Mouse (Mus musculus) layer of hippocampus, adult 11-12 months (tissue): ENCODE measurements around the gene Apoo.
A peak's percentile ranks its signal among the peaks of the same experiment; 100 is the strongest.
"Not testable (repeated sequence)": the region's sequence is repeated elsewhere in the genome, so short reads cannot be mapped to it uniquely, and the experiment has no call there.

Source experiments
- DNase-seq: peaks from one replicate; pipeline ENCODE4 v3.0.0; 2022; ENCODE audit warnings: low spot score

Gene Apoo

DNA sequence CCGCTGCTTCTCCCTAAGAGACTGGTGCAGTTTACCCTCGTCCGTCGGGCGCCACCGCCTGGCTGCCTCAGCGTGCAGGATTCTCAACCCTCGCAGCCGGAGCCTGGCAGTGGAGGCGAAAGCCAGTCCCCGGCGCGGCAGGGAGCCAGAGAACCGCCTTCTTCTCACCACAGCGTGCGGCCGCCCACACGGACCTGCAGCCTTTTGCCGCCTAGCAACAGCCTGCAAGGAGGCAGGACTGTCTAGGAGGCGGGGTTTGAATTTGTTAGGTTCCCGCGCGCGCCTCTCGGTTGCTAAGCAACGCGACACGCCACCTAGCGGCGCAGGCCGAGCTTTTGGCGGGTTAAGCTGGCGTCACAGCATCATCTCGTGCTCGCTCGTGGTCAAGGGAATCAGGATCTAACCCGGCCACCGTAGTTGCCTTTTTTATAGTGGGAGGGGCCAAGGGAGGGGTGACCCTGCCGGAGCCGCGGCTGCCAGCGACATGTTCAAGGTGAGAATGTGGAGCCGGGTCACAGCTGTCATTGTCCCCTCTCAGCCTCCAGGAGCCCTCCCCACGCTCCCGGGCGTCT lies at the start of gene Apoo, which contains the start of gene Fam90a1b:
Apoo (plus strand) TSS at position 448 of the 572 bp plus-strand sequence.
Fam90a1b (minus strand) TSS at position 108 of the 572 bp plus-strand sequence.
- peak; percentile 95 for DNase-seq

DNA sequence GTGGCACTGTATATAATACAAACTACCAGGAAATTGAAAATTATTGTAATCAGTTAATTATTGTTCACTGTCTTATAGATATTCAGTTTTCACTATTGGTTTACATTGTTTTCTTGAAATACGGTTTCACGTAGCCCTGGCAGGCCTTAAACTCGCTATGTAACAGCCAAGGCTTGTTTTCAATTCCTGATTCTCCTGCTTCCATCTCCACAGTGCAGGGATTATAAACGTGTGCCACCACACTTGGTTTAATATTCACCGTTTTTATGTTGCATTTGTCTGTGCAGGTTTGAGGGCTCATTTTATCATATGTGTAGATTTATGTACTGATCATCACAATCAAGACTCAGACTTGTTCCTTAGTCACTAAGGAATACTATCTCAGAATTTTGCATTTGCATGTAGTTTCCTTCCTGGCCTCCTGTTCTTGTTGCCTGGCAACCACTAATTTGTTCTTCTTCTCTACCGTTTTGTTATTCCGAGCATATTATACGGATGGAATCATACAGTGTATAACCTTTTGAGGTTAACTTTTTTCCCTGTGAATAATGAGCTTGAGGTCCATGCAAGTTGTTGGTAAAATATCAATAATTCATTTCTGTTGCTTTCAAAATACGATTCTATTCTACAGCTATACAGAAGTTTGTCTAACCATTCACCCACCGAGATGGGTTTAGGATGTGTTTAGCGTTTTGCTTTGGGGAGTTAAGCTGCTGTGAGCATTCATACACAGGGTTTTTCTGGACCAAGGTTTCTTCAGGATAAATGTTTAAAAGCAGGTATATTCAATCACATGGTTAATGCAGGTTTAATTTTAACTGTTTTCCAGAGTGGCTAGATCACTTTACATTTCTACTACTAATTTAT lies 45.6 kb upstream of the Apoo start:
- DNase-seq, result no peak

DNA sequence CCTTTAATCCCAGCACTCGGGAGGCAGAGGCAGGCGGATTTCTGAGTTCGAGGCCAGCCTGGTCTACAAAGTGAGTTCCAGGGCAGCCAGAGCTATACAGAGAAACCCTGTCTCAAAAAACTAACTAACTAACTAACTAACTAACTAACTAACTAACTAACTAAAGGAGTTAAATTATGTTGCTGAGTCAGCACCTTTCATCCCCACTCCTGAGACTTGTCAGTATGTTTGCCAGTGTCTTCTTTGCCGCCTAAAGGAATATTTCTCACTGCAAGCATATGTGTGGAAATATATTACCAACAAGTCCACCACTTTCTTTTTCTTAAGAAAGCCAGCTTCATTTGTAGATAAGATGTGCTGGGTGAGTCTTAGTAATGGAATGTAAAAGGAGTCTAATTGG lies 23.3 kb upstream of the Apoo start:
- DNase-seq, result not testable (repeated sequence)

DNA sequence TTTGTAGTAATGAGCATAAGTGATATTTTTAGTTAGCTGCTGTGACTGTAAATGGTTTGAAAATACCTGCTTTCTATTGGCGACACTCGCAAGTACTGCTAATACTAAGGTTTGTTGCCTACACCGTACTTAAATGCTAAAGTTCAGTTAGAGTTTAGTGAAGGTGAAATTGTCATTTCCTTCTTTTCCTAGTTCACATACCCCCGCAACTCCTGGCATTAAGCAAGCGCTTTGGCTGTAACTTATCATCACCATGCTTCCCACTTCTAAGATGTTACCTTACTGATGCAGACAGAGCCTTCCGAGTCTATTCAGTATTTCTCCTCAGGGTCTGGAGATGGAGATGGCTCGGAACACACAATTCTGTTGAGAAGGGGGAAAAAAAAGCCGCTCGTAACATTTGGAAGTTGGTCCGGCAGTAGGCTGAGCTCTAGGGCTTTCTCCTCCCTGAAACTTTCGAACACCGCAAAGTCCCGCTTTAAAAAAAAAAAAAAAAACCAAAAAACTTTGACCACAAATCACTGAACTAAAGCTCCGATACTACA lies 1.5 kb upstream of the Apoo start:
- no peak for DNase-seq

DNA sequence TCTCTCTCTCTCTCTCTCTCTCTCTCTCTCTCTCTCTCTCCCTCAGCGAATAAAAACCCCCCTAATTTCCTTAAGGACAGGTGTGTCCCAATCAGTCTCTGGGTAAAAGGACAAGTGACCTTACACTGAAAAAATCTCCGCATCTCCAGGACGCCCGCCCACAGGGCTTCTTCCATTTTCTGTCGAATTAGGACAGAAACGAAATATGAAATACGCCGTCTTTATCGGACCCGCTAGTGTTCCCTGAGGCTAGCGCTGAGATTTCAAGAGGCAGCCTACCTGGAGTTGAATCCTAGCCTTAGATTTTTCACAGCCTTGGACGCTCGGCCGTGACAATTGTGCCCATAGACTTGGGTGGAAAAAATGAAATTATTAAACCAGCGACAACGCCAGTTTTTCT lies 888 bp upstream of the Apoo start:
- peak; percentile 7 for DNase-seq

DNA sequence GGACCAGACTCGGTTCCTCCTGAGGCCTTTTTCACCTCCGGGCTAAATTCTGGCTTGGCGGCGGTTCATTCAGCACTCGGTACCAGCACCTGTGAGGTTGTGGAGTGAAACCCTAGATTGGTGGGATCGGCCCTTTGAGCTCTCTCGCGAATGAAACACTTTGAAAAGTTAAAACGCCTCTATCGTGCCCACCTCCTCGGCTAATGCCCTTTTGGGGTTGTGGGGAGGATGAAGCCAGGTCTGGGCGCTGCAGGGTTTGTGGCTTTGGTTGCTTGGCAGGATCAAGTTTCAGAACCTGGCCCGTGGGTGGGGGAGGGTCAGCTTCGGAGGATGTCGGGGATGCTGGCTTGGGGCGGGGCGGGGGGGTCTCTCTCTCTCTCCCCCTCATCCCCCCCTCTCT lies 331 bp downstream of the Apoo start:
- DNase-seq, result no peak

DNA sequence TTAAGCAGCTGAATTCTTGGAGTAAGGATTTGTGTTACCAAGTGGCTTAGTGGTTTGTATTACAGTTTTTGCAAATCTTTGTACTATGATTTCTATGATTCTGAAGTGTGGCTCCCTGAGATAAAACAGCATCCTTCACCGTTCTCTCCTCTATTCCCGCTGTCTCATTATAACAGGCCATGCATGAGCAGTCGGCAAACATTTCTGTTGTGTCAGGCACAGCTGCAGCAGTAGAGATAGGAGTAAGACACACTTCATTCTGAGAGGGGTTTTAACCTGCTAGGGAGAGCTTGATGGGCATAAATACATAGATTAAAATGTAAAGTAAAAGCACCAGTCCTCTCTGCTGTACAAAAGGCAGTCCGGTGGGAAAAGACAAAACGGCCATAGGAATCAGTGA lies 11.8 kb downstream of the Apoo start:
- DNase-seq, result no peak

DNA sequence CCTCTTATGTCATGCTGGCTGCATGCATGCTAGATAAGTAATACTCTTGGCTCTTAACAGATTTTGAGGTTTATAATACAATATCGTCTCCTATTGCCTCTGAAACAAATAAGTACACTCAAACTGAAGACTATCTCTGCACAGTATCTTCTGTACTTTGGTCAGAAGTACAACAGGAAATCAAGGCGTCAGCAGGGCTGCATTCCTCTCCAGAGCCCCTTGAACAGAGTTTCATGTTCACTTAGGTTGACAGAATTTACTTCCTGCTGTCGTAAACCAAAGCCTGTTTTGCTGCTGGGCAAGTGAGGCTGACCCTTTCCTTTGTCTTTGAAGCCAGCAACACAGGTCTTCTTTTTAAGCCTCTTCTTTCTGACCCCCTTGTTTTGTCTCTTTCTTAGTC lies 42.1 kb downstream of the Apoo start:
- no peak for DNase-seq

DNA sequence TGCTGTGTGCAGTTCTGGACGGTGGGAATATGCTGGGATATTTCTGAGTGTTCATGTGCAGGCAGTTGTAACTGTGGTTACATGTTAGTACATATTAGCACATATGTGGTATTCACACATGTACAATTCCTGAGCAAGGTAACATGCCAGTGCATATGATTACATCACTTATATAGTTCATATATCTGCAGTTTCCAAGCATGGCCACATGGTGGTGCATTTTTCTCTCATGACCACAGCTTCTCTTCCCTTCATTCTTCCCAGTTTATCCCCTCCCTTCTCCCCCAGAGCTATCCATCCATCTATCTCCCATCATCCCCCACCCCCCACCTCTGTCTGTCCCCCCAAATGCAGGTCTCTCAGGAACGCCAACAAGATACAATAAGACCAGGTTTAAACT lies 53.3 kb downstream of the Apoo start:
- DNase-seq, result no peak

DNA sequence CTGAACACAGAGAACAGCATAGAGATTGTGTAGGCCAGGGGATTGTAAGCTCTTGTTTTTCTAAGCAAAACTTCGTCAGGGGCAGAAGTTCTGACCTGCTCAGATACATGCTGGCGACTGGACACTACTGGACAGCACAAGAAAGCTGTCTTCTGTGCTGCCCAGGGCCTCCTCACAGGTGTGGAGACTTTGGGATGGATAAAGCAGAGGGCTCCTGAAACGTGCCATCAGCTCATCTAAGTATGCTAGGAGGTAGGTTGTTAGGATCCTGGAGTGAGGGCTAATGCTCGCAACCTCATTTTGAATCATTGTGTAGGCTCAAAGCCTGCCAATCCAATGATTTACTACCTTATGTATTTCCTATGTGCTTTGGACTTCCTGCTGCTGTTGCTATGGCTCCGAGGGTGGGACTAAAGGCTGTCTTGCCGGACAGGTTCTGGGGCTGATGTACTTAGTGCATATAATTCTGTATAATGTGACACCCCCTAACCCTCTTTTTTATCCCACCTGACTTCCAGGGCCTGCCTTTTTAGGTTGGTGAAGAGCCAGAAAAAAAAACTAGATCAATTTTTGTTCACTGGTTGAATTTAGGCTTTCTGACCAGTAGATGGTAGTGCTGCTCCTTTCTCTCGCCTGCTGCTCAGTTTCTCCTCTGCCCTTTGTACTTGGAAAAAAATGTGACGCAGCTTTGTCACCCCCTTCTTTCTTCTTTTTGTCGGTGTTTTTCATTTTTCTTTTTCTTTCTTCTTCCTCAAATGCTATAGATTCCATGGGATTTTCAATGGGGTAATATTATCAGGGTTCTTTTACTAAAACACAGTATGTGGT lies 64.8 kb downstream of the Apoo start:
- DNase-seq, result peak; percentile 22

DNA sequence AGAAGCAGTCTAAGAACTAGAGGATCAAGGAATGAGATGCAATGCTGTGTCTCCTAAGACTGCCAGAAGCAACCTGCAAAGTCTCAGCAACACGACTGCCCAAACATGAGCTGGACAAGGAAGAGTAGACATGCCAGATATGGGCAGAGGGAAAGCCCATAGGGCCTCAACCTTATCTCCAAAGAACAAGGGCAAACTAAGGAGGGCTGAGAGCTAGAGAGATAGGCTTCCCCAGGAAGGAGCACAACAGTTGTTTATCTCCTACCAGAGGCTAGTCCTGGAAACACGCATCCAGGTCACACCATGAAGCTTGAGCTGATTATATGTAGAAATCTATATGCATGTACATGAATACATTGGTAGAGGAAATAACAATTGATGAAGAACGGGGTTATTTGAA lies 78.5 kb downstream of the Apoo start:
- not testable (repeated sequence) for DNase-seq

DNA sequence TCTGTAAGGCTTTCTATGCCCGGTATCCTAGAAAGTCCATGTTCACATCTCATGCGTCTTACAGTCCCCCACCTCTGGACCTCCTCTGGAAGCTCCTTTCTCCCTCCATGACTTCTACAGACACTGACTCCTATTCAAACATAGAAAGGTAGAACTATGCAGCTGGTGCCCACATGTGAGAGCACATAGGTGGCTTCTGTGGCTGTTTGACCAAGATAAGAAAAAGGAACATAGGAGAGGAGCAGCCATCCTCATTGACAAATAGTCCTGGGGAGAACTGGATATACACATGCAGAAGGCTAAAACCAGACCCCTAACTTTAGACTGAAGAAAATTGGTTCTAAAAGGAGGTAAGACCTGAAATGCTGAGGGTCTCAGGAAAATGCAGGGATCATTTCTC lies 79.1 kb downstream of the Apoo start:
- not testable (repeated sequence) for DNase-seq

DNA sequence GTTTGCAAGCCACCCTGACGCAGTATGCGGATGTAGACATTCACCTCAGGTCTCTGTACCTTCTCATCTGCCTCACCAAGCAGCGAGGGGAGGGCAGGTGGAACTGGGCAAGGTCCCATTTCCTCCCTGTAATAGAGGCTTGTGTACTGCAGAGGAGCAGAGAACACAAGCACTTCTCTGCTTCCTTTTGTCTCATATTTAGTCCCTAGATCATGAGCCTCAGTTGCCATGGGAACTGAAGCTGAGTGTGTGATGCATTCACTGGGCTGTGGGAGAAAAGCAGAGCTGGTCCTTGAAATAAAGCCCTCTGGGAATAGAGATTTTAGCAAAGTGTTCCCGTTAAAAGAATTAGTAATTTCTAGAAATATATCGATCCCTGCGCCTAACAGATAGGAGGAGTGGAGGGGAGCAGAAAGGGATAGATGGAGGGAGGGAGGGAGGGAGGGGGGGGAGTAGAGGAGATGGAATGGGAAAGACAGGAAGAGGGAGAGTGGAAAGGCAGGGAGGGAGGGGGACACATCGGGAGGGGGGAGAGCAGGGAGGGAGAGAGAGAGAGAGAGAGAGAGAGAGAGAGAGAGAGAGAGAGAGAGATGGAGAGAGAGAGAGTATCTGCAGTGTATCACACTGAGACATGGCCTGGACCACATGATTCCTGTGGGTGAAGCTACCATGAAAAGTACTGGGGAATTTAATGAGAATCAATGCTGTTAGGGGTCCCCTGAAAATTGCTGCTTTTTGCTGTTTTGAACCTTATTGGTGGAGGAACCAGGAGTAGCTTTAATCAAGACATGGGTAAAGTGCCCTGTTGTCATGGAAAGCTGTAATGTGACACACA lies 83.3 kb downstream of the Apoo start:
- not testable (repeated sequence) for DNase-seq

DNA sequence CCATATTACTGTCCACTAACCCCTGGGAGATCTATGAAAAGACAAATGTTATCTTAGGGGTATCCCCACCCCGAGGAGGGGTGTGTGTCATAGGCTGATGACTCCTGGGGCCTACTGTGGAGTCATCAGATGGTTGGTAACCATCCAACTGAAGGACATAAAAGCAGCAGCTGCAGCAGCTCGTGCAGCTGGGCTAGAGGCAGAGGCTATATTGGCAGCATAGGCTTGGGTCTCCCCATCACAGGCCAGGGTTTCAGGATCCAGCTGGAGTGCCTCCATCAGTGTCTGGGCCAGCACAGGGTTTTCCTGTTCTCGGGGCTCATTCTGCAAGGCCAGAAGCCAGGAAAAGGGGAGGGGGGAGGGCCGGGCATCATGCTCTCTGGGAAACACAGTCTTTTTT lies 92.4 kb downstream of the Apoo start:
- DNase-seq, result peak; percentile 15

DNA sequence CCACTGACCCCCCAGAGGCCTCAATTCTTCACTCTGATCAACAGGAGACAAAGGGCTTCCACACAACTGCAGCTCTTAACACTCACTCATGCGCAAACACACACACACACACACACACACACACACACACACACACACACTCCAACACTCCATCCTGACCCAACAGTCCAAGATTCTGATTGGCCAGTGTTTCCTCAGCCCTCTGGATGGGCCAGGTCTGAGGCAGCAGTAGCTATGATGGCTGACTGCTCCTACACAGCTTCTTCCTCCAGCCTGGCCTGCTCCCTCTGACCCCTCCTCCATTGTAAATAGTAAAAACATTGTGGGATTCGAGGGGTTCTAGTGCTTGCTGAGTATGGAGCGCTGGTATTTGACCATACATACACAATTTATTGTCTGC lies 94.6 kb downstream of the Apoo start:
- DNase-seq, result not testable (repeated sequence)

DNA sequence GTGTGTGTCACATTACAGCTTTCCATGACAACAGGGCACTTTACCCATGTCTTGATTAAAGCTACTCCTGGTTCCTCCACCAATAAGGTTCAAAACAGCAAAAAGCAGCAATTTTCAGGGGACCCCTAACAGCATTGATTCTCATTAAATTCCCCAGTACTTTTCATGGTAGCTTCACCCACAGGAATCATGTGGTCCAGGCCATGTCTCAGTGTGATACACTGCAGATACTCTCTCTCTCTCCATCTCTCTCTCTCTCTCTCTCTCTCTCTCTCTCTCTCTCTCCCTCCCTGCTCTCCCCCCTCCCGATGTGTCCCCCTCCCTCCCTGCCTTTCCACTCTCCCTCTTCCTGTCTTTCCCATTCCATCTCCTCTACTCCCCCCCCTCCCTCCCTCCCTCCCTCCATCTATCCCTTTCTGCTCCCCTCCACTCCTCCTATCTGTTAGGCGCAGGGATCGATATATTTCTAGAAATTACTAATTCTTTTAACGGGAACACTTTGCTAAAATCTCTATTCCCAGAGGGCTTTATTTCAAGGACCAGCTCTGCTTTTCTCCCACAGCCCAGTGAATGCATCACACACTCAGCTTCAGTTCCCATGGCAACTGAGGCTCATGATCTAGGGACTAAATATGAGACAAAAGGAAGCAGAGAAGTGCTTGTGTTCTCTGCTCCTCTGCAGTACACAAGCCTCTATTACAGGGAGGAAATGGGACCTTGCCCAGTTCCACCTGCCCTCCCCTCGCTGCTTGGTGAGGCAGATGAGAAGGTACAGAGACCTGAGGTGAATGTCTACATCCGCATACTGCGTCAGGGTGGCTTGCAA lies 95.9 kb downstream of the Apoo start:
- not testable (repeated sequence) for DNase-seq
